In genomic region chr13:51333481-51333880, GRCm38 (mm10) we compare ENCODE assay signal across 17 mouse cellular contexts.
"Had no signal": no experiment of that assay in that cellular context is flagged by ENCODE, and none has a peak within 500 bp of the region (broad histone marks: within the 10 kb centered on the region; RNA-seq: fewer than 3 reads in every experiment).

No protein-coding gene starts in this region.

- ATAC-seq: midbrain, embryonic 16.5 days had no signal

- H3K9ac ChIP-seq: lung, embryonic 14.5 days; midbrain, embryonic 12.5 days; neural tube, embryonic 13.5 days; neural tube, embryonic 15.5 days; stomach, embryonic 15.5 days had no signal

- H3K4me2 ChIP-seq: lung, embryonic 14.5 days; midbrain, embryonic 12.5 days; neural tube, embryonic 13.5 days; neural tube, embryonic 15.5 days; stomach, embryonic 15.5 days had no signal

- H3K27ac ChIP-seq: midbrain, embryonic 10.5 days; midbrain, embryonic 12.5 days; neural tube, embryonic 13.5 days; neural tube, embryonic 15.5 days; stomach, embryonic 15.5 days; stomach, postnatal 0 days had no signal

- H3K4me3 ChIP-seq: midbrain, embryonic 10.5 days; midbrain, embryonic 12.5 days; myocyte; neural tube, embryonic 13.5 days; neural tube, embryonic 15.5 days; stomach, embryonic 15.5 days had no signal

- H3K9me3 ChIP-seq: midbrain, embryonic 10.5 days; midbrain, embryonic 12.5 days; neural tube, embryonic 13.5 days; neural tube, embryonic 15.5 days; stomach, embryonic 15.5 days had no signal

- H3K36me3 ChIP-seq: midbrain, embryonic 10.5 days; midbrain, embryonic 12.5 days; neural tube, embryonic 13.5 days; neural tube, embryonic 15.5 days; stomach, embryonic 15.5 days had no signal

- H3K27me3 ChIP-seq: midbrain, embryonic 12.5 days; neural tube, embryonic 13.5 days; neural tube, embryonic 15.5 days; stomach, embryonic 15.5 days had no signal

- DNase-seq: lung, adult 18-20 months; lung, embryonic 14.5 days; lung, postnatal 10 days; lung, postnatal 4 days; midbrain, embryonic 14.5 days; right cerebral cortex, postnatal 14 days; thymus, adult 2 months; thymus, postnatal 25 days; thymus, postnatal 4 days had no signal
